Mouse (Mus musculus) spleen, adult 2 months (tissue): Measurements from ENCODE around the gene Ackr4.

Source experiments
- CTCF ChIP-seq: fragments of 200-500 bp; IDR thresholded peaks from 2 replicates; pipeline ENCODE4 v1.5.1; 2011; ENCODE audit warnings: mild to moderate bottlenecking, inconsistent platforms; ENCODE audit not compliant: insufficient read depth, insufficient read length, insufficient replicate concordance; ENCODE audit errors: extremely low read depth
- POLR2A ChIP-seq: fragments of 200-500 bp; IDR thresholded peaks from 2 replicates; pipeline ENCODE4 v1.6.1; 2011; ENCODE audit warnings: low read depth, low read length, inconsistent platforms

- TF ChIP-seq POLR2A (no peak), CTCF (no peak)
Measured at GRCm38 (mm10) chr9:104100822-104101221, 25.9 kb downstream of the Ackr4 start.
